Mouse (Mus musculus): ENCODE measurements around the gene 4932415D10Rik. TPM values are rescaled to one million over a fixed set of nuclear protein-coding genes. Genes with fewer than 3 reads are reported as not detected.

The 4932415D10Rik gene
- not detected for total RNA-seq (2021)
- long read RNA-seq, experiment 1 = 0 reads
- long read RNA-seq, experiment 2 = 0 reads

DNA sequence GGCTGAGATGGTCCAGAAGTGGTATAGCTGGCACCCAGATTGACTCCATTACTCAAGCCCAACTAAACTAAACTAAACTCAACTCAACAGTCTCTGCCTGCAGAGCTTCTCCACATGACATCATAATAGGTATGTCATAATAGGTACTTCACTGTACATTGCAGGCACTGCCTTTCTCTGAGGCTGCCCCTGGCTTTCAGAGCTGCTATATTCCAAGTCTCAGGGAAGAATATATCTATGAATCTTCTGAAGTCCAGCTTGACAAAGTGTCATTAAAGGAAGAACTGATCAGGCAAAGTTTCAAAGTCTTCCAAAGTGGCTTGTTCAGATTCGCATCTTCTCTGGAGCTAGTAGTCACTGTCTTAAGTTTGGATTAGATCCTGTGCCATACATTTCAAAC, at the start of gene 4932415D10Rik:
Gene 4932415D10Rik, minus strand, starts transcription at position 101 of the 400 bp plus-strand sequence.
- Histone ChIP-seq H3K4me3 (no peak within 1 kb of the TSS), H3K27ac (no peak within 1 kb of the TSS)
- no peak for DNase-seq
- intact Hi-C loops (cut with DNase I) = no loop called here
- TF ChIP-seq CTCF (IDR thresholded peaks at IDR 0.05) = no peak

- no peak for TF ChIP-seq CTCF (IDR thresholded peaks at IDR 0.05)
- H3K27ac ChIP-seq = no peak overlapping the region
- no peak overlapping the region for H3K4me3 ChIP-seq
- DNase-seq = no peak
- intact Hi-C loops (cut with DNase I) = no loop called here
Measured at GRCm38 (mm10) chr10:82361911-82362310, 45.5 kb upstream of the 4932415D10Rik start.

DNA sequence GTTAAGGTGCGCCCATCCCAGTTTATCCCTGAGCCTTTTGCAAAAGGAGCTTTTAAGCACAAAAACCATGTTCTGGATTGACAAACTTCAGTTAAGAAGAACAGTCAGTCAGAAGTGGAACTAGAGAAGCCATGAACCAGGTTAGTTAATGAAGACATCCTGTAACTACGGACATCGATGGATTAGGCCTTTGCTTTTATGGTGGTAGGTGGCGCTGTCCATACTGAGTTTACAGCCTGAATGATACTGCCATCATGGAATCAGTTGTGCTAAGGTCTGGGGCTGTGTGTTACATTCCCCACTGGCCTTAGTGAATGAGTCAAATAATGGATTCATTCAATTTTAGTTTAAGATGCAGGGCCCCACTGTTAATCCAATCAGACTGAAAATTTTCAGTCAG, 39.0 kb upstream of the 4932415D10Rik start:
- DNase-seq = no peak
- TF ChIP-seq CTCF (IDR thresholded peaks at IDR 0.05) = no peak
- Histone ChIP-seq H3K4me3 (no peak overlapping the region), H3K27ac (no peak overlapping the region)
- intact Hi-C loops (cut with DNase I) = no loop called here

GRCm38 (mm10) chr10:82354083-82355010, 38.0 kb upstream of the 4932415D10Rik start, which contains the start of gene Gm4924:
Gene Gm4924 (plus strand): TSS chr10:82354255.
- TF ChIP-seq CTCF (IDR thresholded peaks at IDR 0.05) = no peak
- Histone ChIP-seq H3K27ac (peak within 1 kb of the TSS; percentile 89), H3K4me3 (peak within 1 kb of the TSS; percentile 90)
- intact Hi-C loops (cut with DNase I) = no loop called here
- peak; percentile 76 for DNase-seq

GRCm38 (mm10) chr10:82329826-82330225, 13.4 kb upstream of the 4932415D10Rik start:
- no peak for DNase-seq
- Histone ChIP-seq H3K4me3 (no peak overlapping the region), H3K27ac (no peak overlapping the region)
- intact Hi-C loops (cut with DNase I) = no loop called here
- no peak for TF ChIP-seq CTCF (IDR thresholded peaks at IDR 0.05)

DNA sequence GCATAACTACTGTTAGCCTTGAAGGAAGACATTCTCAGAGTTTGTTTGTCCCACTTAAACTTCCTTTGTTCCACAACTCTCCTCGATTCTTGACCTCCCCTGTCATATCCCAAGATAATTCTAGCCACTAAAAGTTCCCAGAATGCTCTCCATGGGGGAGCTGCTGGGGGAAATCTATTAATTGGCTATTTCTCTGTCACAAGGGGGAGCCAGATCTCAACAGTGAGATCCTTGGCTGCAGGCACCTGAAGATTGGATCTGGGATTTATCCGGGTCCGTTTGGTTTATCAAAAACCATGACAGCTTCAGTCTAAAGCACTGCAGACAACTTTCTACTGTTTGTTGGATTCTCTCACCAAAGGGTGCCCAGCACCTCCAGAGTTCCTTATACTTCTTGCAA, 3.8 kb upstream of the 4932415D10Rik start:
- H3K4me3 ChIP-seq = no peak overlapping the region
- H3K27ac ChIP-seq = no peak overlapping the region
- intact Hi-C loops (cut with DNase I) = no loop called here
- DNase-seq = no peak
- TF ChIP-seq CTCF (IDR thresholded peaks at IDR 0.05) = no peak

DNA sequence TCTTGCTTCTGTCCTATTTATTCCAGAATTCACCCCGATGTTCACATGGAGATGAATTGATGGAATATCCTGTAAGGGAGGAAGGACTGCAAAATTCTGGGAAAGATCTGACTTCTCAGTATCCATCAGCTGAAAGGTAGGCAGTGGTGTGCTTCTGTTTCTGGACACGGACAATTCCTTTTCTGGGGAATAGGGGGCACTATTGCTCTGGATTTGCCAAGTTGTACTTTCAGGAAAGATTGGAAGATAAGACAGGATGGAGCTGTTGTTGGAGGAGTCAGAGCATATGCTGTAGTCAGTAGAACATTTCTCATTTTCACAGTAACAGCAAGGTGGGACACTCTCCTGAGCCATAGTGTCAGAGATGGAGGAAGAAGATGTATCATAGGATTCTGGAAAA, 19.9 kb downstream of the 4932415D10Rik start:
- TF ChIP-seq CTCF (IDR thresholded peaks at IDR 0.05) = no peak
- intact Hi-C loops (cut with DNase I) = no loop called here

GRCm38 (mm10) chr10:82257331-82257730, 59.1 kb downstream of the 4932415D10Rik start:
- H3K4me3 ChIP-seq = no peak overlapping the region
- no peak for TF ChIP-seq CTCF (IDR thresholded peaks at IDR 0.05)
- DNase-seq = no peak
- no peak overlapping the region for H3K27ac ChIP-seq
- intact Hi-C loops (cut with DNase I) = no loop called here

More for the DNA sequence above, 19.9 kb downstream of the 4932415D10Rik start:
- Histone ChIP-seq H3K27ac (no peak overlapping the region), H3K4me3 (no peak overlapping the region)
- DNase-seq = no peak

- no peak for DNase-seq
- H3K27ac ChIP-seq = no peak overlapping the region
- no peak overlapping the region for H3K4me3 ChIP-seq
- intact Hi-C loops (cut with DNase I) = no loop called here
- TF ChIP-seq CTCF (IDR thresholded peaks at IDR 0.05) = no peak
Measured at GRCm38 (mm10) chr10:82245021-82245420, 71.4 kb downstream of the 4932415D10Rik start.

GRCm38 (mm10) chr10:82241401-82241788, 75.0 kb downstream of the 4932415D10Rik start:
- DNase-seq = no peak
- H3K4me3 ChIP-seq = peak overlapping the region; percentile 75
- intact Hi-C loops (cut with DNase I) = no loop called here
- H3K27ac ChIP-seq = peak overlapping the region; percentile 88
- TF ChIP-seq CTCF (IDR thresholded peaks at IDR 0.05) = no peak

- DNase-seq = peak; percentile 84
- TF ChIP-seq CTCF (IDR thresholded peaks at IDR 0.05) = no peak
- Histone ChIP-seq H3K27ac (peak within 1 kb of the TSS; percentile 88), H3K4me3 (peak within 1 kb of the TSS; percentile 75)
- intact Hi-C loops (cut with DNase I) = no loop called here
Measured at GRCm38 (mm10) chr10:82240742-82241400, 75.5 kb downstream of the 4932415D10Rik start, which contains the start of gene Zfp938. Gene Zfp938 (minus strand): TSS chr10:82241280.

Other genes with a start within 250 kb of the 4932415D10Rik start
- gene BC024063, start 233.2 kb downstream of the 4932415D10Rik start, total RNA-seq (2021) = 1 to 10 TPM in 1 of 2 experiments, under 1 TPM in 1; 0.59 to 1.1 TPM
- gene AU041133, start 188.6 kb downstream of the 4932415D10Rik start, total RNA-seq (2021) = under 1 TPM; 0.67 to 0.77 TPM
- gene Zfp938, start 75.3 kb downstream of the 4932415D10Rik start, total RNA-seq (2021) = 1 to 10 TPM; 4.0 to 4.1 TPM
- gene Gm4924, start 37.7 kb upstream of the 4932415D10Rik start, total RNA-seq (2021) = 1 to 10 TPM; 1.3 to 1.8 TPM
- not detected for gene Gm1553, start 176.0 kb upstream of the 4932415D10Rik start, total RNA-seq (2021)

Data from gastrocnemius, adult 2 months (tissue).